Mouse (Mus musculus) layer of hippocampus, adult 2 months (tissue): ENCODE measurements around the gene 4930519G04Rik. TPM values are rescaled to one million over a fixed set of nuclear protein-coding genes. Genes with fewer than 3 reads are reported as not detected.
"Not testable (repeated sequence)": the region's sequence is repeated elsewhere in the genome, so short reads cannot be mapped to it uniquely, and the experiment has no call there.

Source experiments
- DNase-seq, 2 experiments: peaks; one replicate each; pipeline ENCODE4 v3.0.0; 2022; ENCODE audit warnings: low spot score in 2 of 2
- H3K27ac ChIP-seq: fragments of 200-600 bp; 2 replicates; pipeline ENCODE4 v1.8.1; 2022
- H3K4me3 ChIP-seq: fragments of 200-600 bp; 2 replicates; pipeline ENCODE4 v1.8.1; 2022; ENCODE audit warnings: mild to moderate bottlenecking
- CTCF ChIP-seq: fragments of 200-600 bp; conservative IDR thresholded peaks from 2 replicates; pipeline ENCODE4 v1.8.1; 2022; ENCODE audit warnings: antibody characterized with exemption, mild to moderate bottlenecking, moderate library complexity
- total RNA-seq, 2 experiments: library from RNA; stranded (reverse); gene quantifications; 2 replicates each; pipeline ENCODE4 v1.2.3; 2021

The 4930519G04Rik gene
- total RNA-seq, 2 experiments from 2014 or later = not detected

DNA sequence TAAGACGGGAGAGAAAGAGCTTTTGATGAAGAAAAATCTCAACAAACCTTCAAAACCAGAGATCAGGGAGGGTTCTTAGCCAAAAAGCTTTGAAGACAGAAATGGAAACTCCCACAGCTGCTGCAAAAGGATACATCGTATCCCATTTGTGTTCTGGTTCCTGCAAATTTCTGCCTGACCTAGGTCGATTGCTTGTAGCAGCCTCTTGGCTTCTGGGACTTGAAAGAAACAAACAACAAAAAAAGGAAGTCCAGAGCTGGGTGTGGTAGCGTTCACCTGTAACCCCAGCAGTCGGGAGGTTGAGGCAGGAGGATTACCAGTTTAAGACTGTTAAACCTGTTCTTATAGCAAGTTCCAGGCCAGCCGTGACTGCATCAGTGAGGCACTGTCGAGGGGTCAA is 45.4 kb downstream of the 4930519G04Rik start:
- no peak for TF ChIP-seq CTCF
- no peak for DNase-seq
- no peak overlapping the region for H3K4me3 ChIP-seq
- H3K27ac ChIP-seq = no peak overlapping the region

DNA sequence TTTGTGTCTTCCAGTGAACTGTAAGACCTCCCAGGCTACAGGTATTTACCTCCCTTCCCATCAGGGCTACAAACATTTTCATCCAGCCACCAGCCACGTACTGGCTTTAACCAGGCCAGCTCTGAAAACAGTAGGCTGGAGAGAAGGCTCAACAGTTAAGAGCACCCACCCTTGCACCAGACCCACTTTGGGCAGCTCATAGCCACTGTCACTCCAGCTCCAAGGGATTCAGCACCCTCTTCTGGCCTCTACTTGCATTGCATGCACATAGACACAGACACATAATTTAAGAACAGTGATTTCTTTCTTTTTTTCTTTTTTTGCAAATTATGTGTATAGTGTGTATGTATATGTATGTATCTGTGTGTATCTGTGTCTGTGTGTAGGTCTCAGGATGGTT is 48.9 kb downstream of the 4930519G04Rik start:
- Histone ChIP-seq H3K27ac (no peak overlapping the region), H3K4me3 (no peak overlapping the region)
- peak; percentile 79 for TF ChIP-seq CTCF
- peak in 1 of 2 experiments; percentile 25 for DNase-seq

DNA sequence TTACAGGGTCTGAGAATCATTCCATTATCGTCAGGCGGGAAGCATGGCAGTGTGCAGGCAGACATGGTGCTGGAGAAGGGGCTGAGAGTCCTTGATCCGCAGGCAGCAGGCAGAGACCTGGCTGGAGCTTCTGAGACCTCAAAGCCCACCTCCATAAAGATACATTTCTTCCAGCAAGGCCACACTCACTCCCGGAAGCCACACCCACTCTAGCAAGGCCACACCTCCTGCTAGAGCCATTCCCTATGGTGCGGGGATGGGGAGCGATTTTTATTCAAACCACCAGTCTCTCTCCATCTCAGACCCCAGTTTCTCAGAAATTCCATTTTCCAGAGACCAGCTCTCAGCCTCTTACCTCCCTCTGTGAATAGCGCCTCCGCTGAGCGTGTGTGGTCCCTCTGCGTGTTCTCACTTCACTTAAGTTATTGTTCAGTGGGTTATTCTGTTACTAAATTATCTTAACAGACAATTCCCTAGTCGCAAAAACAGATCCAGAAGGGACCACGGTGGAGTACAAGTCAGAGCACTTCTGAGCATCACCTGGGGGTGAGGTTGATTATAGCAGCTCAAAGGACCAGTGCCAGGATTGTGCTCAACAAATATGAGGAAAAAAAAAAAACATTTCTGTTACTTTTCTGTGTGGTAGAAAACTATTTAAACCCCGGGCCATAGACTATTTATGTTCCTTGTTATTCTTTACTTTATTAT is 55.3 kb downstream of the 4930519G04Rik start:
- no peak for TF ChIP-seq CTCF
- DNase-seq = no peak
- H3K4me3 ChIP-seq = no peak overlapping the region
- H3K27ac ChIP-seq = no peak overlapping the region

DNA sequence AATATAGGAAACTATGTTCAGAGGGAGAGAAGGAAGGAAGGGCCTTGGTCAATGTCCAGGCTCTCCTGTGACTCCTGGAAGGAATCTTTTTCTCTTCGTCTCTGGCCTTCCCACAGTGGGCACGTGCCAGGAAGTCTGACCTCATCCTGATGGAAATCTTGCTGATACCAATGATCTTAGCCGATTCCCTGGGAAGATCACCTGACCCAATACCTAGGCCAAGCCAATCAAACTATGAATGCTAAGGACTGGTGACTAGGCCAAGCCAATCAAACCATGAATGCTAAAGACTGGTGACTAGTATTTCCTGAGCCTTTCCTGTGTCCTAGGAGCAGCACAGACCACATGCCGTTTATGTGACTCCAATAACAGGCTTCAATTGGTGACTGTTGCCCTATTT is 60.2 kb downstream of the 4930519G04Rik start:
- DNase-seq = no peak

DNA sequence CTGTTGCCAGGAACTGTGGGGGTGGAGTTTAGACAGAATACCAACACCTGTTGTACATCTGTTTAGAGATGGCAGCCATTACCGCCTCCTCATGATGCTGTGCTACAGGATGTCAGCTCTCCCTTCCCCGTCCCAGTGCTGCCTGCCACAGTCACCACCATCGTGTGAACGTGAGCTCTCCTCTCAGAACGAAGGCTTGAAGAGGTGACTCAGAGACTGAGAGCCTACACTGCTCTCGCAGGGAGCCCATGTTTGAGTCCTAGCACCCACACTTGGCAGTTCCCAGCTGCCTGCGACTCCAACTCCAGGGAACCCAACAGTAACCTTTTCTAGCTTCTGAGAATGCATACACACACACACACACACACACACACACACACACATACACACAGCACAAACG is 61.4 kb downstream of the 4930519G04Rik start:
- H3K4me3 ChIP-seq = no peak overlapping the region
- peak; percentile 15 to 44 for DNase-seq
- TF ChIP-seq CTCF = no peak
- H3K27ac ChIP-seq = no peak overlapping the region

More for the DNA sequence above, 60.2 kb downstream of the 4930519G04Rik start:
- Histone ChIP-seq H3K4me3 (no peak overlapping the region), H3K27ac (no peak overlapping the region)
- TF ChIP-seq CTCF = no peak

DNA sequence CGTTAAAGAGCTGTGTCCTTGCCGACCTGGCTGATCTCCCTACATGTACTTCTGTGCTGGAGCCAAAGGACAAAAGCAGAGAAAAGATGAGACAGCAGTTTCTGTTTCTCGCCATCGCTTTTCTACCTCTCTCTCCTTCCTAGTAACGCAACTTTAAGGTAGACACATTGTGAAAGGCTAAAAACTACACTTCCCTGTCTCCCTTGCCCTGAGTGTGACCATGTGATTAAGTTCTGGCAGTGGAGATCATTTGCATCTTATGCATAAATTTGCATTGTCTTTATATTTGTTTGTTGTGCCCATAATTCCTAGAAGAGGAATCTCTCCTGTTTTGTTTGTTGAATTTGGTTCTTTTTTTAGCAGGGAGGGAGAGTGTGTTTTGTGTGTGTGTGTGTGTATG is 62.4 kb downstream of the 4930519G04Rik start:
- H3K4me3 ChIP-seq = no peak overlapping the region
- no peak for DNase-seq
- TF ChIP-seq CTCF = no peak
- no peak overlapping the region for H3K27ac ChIP-seq

DNA sequence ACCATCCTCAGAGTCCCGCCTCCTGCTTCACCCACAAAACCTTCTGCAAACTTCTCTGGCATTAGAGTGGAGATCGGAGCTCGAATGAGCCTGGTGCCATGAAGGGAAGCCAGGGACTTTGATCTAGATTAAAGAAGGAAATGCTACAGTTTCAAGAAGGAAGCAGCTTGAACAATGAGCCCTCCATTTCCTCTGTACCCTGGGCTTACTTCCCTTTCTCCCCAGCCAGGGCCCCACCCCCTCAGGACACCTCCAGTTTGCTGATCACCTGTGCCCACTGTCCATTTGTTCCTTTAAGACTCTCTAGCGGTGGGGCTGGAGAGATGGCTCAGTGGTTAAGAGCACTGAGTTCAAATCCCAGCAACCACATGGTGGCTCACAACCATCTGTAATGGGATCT is 63.3 kb downstream of the 4930519G04Rik start:
- Histone ChIP-seq H3K4me3 (no peak overlapping the region), H3K27ac (no peak overlapping the region)
- no peak for DNase-seq
- no peak for TF ChIP-seq CTCF

DNA sequence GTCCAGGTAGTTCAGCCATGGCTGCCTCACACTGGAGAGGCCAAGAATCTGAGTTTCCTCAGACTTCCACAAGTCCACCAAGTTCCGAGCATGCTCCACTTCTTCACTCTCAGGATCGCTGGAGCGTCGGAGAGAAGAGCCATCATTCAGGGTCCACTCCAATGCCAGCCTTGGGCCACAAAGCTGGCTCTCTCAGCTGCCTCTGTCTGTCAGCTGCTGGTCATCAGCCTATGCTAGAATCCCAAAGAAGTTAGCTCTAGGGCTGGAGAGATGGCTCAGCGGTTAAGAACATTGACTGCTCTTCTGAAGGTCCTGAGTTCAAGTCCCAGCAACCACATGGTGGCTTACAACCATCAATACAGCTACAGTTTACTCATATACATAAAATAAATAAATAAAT is 63.9 kb downstream of the 4930519G04Rik start:
- not testable (repeated sequence) for DNase-seq, H3K27ac ChIP-seq, H3K4me3 ChIP-seq

DNA sequence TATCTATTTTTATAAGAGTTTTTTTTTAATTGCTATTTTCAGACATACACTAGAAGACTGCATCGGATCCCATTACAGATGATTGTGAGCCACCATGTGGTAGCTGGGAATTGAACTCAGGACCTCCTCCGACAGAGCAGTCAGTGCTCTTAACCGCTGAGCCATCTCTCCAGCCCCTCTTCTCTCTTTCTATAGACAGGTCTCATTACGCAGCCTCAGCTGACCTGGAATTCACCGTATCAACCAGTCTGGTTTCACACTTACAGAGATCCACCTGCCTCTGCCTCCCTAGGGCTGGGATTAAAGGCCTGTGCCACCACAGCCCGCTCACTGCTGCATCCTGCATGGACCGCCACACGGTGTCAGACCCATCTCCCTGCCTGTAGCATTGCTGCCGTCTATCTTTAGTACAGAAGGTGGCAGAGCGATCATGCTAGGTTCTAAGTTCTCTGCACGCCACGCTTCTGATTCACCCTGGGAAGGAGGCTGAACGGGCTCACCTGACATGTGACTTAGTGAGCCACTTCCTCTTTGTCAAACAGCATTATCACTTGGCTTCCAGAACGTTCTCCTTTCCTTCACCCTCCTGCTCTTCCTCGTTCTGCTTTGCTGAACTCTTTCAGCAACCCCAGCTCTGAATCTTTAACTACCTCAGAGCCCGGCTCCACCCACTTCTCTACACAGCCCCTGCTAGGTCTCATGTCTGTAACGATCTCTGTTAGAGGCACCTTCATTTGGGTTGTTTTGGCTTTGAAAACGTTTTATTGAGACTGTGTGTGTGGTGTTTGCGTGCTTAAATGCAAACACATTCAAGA is 68.3 kb downstream of the 4930519G04Rik start:
- peak; percentile 62 for TF ChIP-seq CTCF
- H3K4me3 ChIP-seq = no peak overlapping the region
- no peak overlapping the region for H3K27ac ChIP-seq
- no peak for DNase-seq

DNA sequence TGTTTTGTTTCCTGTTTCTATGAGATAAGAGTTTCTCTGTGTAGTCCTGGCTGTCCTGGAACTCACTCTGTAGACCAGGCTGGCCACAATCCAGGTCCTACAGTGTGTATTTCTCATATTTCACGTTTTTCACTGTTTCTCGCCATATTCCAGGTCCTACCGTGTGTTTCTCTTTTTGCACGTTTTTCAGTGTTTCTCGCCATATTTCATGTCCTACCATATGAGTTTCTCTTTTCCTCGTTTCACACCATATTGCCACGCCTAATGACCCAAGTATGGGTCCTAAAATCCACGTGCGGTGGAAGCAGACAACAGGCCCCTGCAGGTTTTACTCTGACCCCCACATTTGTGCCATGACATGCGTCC is 68.9 kb downstream of the 4930519G04Rik start:
- TF ChIP-seq CTCF = no peak
- no peak for DNase-seq
- H3K4me3 ChIP-seq = no peak overlapping the region
- H3K27ac ChIP-seq = no peak overlapping the region

DNA sequence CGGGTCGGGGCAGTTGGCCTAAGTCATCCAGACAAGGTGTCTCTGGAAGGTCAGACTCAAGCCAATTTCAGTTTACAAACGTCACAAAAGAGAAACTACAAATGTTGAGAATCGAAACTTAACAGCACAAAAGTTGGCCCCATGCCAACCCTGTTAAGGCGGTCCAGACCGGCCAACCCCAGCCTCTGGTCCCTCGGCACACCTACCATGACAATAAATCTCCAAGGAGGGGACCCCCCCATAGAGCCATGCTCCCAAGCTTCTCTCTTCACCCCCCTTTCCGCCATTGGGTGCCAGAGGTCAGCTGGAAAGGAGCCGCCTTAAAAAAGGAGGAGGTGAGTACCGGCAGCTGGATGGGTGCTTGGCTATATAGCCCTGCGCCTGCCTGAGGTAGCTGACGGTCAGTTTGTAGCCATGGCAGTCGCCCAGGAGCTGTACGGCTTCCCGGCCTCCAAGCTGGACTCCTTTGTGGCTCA is 69.6 kb downstream of the 4930519G04Rik start, which contains the start of gene Oasl1:
Gene Oasl1 (plus strand): TSS at position 243 of the 476 bp plus-strand sequence.
- Histone ChIP-seq H3K27ac (no peak within 1 kb of the TSS), H3K4me3 (peak within 1 kb of the TSS; percentile 42)
- no peak for TF ChIP-seq CTCF
- no peak for DNase-seq

DNA sequence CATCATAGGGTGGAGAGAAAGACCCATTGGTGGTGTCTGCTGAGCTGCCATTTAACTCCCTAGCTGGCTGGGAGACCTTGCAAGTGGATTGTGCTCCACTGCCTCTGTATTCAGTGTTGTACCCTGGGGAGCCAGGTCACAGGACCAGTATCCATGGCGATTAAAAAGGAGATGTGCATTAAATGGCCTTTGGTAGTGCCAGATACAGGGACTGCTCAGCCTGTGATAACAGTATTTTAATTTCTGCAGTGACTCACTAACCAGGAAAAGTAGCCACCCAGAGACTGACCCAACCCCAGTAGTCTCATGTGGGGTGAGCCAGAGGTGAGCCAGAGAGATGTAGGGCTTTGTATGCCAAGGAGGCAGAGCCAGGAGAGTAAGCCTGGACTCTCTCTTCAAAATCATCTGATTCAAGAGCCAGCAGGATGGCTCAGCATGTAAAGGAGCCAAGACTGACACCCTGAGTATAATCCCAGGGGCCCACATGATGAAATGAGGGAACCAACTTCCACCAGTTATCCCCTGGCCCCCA is 72.8 kb downstream of the 4930519G04Rik start:
- Histone ChIP-seq H3K4me3 (no peak overlapping the region), H3K27ac (no peak overlapping the region)
- TF ChIP-seq CTCF = no peak
- DNase-seq = no peak

DNA sequence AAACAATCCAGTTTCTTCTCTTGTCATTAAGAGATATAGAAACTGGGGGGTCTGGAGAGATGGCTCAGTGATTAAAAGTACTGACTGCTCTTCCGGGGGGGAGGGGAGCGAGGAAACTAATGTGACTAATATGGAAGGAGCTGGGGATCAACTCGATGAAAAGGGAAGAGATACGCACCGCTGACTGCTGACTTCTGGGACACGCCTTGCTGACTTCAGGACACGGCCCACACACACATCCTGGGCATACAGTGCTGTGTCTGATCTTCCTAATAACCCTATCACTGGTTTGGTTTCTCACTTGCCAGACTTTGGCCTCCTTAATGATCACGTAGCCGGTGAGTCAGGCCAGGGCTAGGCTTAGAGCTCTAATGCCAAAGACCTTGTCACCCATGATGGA is 73.3 kb downstream of the 4930519G04Rik start:
- TF ChIP-seq CTCF = no peak
- no peak for DNase-seq
- Histone ChIP-seq H3K27ac (no peak overlapping the region), H3K4me3 (no peak overlapping the region)
